Mouse (Mus musculus) small intestine, adult 2 months (tissue): ENCODE results near the gene Kxd1. TPM values are rescaled to one million over a fixed set of nuclear protein-coding genes. Genes with fewer than 3 reads are reported as not detected.

Experiments used
- H3K27ac ChIP-seq: fragments of 200-500 bp; 2 replicates; pipeline ENCODE4 v1.5.1; 2012; ENCODE audit warnings: low read depth, low read length, control low read depth, inconsistent platforms; ENCODE audit not compliant: insufficient read depth
- H3K27me3 ChIP-seq: fragments of 200-500 bp; 2 replicates; pipeline ENCODE4 v1.6.1; 2012; ENCODE audit warnings: mild to moderate bottlenecking, moderate library complexity, low read length, inconsistent platforms; ENCODE audit not compliant: control insufficient read depth, insufficient read depth
- H3K36me3 ChIP-seq: fragments of 200-500 bp; 2 replicates; pipeline ENCODE4 v1.6.1; 2012; ENCODE audit warnings: mild to moderate bottlenecking, low read length, control low read depth, inconsistent platforms; ENCODE audit not compliant: control insufficient read depth, insufficient read depth
- H3K4me1 ChIP-seq: fragments of 200-500 bp; 2 replicates; pipeline ENCODE4 v1.6.1; 2012; ENCODE audit warnings: low read length, inconsistent platforms, mixed read lengths; ENCODE audit not compliant: control insufficient read depth, insufficient read depth, insufficient read length
- H3K4me3 ChIP-seq: fragments of 200-500 bp; 2 replicates; pipeline ENCODE4 v1.5.1; 2012; ENCODE audit warnings: low read depth, mild to moderate bottlenecking, control low read depth, inconsistent platforms, low read length, moderate library complexity
- CTCF ChIP-seq: fragments of 200-500 bp; IDR thresholded peaks from 2 replicates; pipeline ENCODE4 v1.5.1; 2012; ENCODE audit warnings: low read depth, mild to moderate bottlenecking, control low read depth, inconsistent platforms, low read length, moderate library complexity, mixed read lengths; ENCODE audit not compliant: insufficient replicate concordance, insufficient read length; ENCODE audit errors: extremely low read depth
- POLR2A ChIP-seq: fragments of 200-500 bp; IDR thresholded peaks from 2 replicates; pipeline ENCODE4 v1.6.1; 2012; ENCODE audit warnings: low read depth, mild to moderate bottlenecking, control low read depth, inconsistent platforms, low read length, moderate library complexity
- WGBS: fragments of 180-500 bp; shearing (Covaris S2); methylation state at CpG from one replicate; pipeline ENCODE4 v1.1.7; 2018; 5-methylcytosine and 5-hydroxymethylcytosine counted together
- polyA plus RNA-seq: library from polyadenylated mRNA; depleted of rRNA; stranded (reverse); fragments of >200 nt; gene quantifications from 2 replicates; pipeline ENCODE4 v1.2.3, GENCODE M21; 2012

The Kxd1 gene
- polyA plus RNA-seq, 1 experiment: 64.4 TPM

- Histone ChIP-seq H3K27me3 (peaks cover 95% of the 10 kb centered on the region), H3K27ac (no peak overlapping the region), H3K36me3 (no peaks in the 10 kb centered on the region), H3K4me3 (no peak overlapping the region), H3K4me1 (peaks cover 7% of the 10 kb centered on the region; the same call in 1 of the 2 replicates)
- 8% methylated on average over 20 of the region's 20 CpGs for WGBS
- TF ChIP-seq CTCF (no peak), POLR2A (no peak)
Measured at GRCm38 (mm10) chr8:70490880-70491495, 36.8 kb downstream of the Kxd1 start.

DNA sequence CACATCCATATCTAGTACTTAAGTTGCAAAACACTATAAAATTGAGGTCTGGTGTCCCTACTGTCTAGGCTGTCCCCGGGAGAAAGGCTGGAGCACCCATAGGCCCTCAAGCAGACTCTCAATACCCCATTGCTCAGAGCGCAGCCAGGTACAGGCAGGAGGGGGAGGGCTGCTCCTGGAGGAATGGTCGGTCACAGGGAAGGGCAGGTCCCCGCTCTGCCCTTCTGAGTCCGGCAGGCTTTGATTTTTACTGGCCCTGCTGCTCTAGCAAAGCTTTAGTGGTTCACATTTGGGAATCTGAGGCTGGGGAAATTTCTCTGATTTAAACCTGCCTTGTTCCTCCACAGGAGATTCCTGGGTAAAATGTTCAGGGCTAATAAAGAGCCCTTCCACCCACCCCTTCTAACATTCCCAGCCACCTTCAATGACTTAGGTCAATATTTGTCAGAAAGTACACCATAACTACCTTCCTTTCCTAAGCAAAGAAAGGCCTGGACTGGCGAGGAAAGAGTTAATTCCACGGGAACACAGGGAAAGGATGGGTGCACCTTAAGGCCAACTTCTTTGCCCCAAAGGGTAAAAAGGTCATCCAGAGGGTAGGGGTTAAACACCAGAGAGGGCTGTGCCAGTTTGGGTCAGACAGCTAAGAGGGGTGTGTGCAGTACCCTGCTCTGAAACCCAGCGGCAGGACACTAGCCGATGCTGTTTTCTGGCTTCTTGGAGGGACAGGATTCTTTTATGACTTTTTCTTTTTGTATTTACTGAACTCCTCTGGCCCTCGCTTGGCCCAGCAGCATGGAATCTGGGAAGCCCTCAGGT lies 37.5 kb downstream of the Kxd1 start:
- WGBS: 24% methylated on average over 10 of the region's 10 CpGs
- TF ChIP-seq CTCF (no peak), POLR2A (no peak)
- Histone ChIP-seq H3K4me3 (no peak overlapping the region), H3K27me3 (peaks cover 90% of the 10 kb centered on the region), H3K4me1 (peaks cover 7% of the 10 kb centered on the region; the same call in 1 of the 2 replicates), H3K36me3 (no peaks in the 10 kb centered on the region), H3K27ac (no peak overlapping the region)

DNA sequence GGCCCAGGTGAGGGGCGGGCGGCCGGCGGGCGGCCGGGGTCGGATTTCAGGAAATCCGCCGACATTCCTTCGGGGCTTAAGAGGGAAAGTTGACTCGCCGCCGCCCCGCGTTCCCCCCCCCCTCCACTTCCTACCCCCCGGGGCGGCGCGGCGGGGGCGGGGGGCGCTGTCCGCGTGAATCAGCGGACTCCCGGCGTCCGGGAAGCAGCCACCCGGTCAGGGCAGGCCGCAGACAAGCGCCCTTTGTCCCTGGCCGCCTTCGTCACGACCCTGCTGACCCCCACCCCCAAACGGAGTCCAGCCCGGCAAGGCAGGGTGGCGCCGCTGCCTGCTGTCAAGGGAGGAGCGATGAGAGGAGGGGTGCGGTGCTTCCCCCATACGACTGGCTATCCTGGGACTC lies 38.2 kb downstream of the Kxd1 start:
- Histone ChIP-seq H3K36me3 (no peaks in the 10 kb centered on the region), H3K27me3 (peaks cover 88% of the 10 kb centered on the region), H3K4me1 (peaks cover 7% of the 10 kb centered on the region; the same call in 1 of the 2 replicates), H3K4me3 (peak overlapping the region; percentile 14; the same call in 1 of the 2 replicates), H3K27ac (no peak overlapping the region)
- TF ChIP-seq CTCF (no peak), POLR2A (no peak)
- 2% methylated on average over 39 of the region's 41 CpGs for WGBS

DNA sequence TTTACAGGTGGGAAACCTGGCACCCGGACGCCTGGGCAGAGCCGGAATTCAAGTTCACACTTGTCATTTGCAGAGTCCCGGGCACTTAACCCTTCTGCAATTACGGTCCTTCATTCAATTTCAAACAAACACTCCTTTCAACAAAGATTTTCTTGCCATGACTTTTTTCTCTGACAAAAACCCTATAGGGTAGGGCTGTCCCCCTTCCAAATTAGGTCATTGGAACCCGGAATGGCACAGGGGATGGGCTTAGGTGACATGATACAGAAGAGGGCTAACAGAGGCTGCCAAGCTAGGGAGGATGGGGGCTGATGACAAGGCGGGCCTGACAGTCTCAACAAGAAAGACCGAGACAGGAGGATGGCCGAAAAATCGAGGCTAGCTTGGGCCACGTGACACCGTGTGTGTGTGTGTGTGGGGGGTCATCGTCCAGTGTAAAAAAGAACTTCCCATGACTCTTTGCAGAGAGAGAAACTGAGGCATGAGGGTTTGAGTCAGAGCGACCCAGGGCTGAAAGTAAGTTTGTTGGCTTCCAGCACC lies 38.8 kb downstream of the Kxd1 start:
- Histone ChIP-seq H3K4me1 (peaks cover 7% of the 10 kb centered on the region; the same call in 1 of the 2 replicates), H3K36me3 (no peaks in the 10 kb centered on the region), H3K27ac (no peak overlapping the region), H3K27me3 (peaks cover 82% of the 10 kb centered on the region), H3K4me3 (peak overlapping the region; percentile 14; the same call in 1 of the 2 replicates)
- WGBS: 6% methylated on average over 14 of the region's 14 CpGs
- no peak for TF ChIP-seq CTCF
- TF ChIP-seq POLR2A: no peak

GRCm38 (mm10) chr8:70487993-70488796 lies 39.6 kb downstream of the Kxd1 start:
- WGBS: 6% methylated on average over 55 of the region's 55 CpGs
- no peak for TF ChIP-seq CTCF
- TF ChIP-seq POLR2A: no peak
- H3K4me1 ChIP-seq: peaks cover 7% of the 10 kb centered on the region; the same call in 1 of the 2 replicates
- peak overlapping the region; percentile 37 for H3K4me3 ChIP-seq
- no peaks in the 10 kb centered on the region for H3K36me3 ChIP-seq
- peaks cover 75% of the 10 kb centered on the region for H3K27me3 ChIP-seq
- H3K27ac ChIP-seq: no peak overlapping the region

GRCm38 (mm10) chr8:70486941-70487520 lies 40.7 kb downstream of the Kxd1 start, which contains the start of gene Tmem59l:
TSS of gene Tmem59l (minus strand) at chr8:70487358.
- H3K27ac ChIP-seq: no peak within 1 kb of the TSS
- peaks cover 8% of the 10 kb centered on the region for H3K4me1 ChIP-seq
- 10% methylated on average over 33 of the region's 33 CpGs for WGBS
- TF ChIP-seq CTCF (no peak), POLR2A (no peak)
- peaks cover 66% of the 10 kb centered on the region for H3K27me3 ChIP-seq
- peak within 1 kb of the TSS; percentile 37 for H3K4me3 ChIP-seq
- no peaks in the 10 kb centered on the region for H3K36me3 ChIP-seq
